Mouse (Mus musculus) heart, embryonic 11.5 days (tissue): ENCODE data around the gene Med31. TPM values are rescaled to one million over a fixed set of nuclear protein-coding genes. Genes with fewer than 3 reads are reported as not detected.

ENCODE experiments used
- ATAC-seq: fragments of 200-750 bp; cut with Nextera tagmentation; replicated peaks from 2 replicates; pipeline ENCODE4 v1.8.0; 2017; ENCODE audit warnings: moderate library complexity; ENCODE audit not compliant: insufficient number of reproducible peaks, low FRiP score, low TSS enrichment
- H3K27ac ChIP-seq: fragments of 300-500 bp; sonication (generic); 2 replicates; pipeline ENCODE4 v1.5.1; 2014; ENCODE audit warnings: mild to moderate bottlenecking, low read depth, low read length
- H3K27me3 ChIP-seq: fragments of 300-500 bp; sonication (generic); 2 replicates; pipeline ENCODE4 v1.6.1; 2014; ENCODE audit warnings: mild to moderate bottlenecking, low read length, mixed read lengths; ENCODE audit not compliant: control insufficient read depth, insufficient read depth
- H3K36me3 ChIP-seq: fragments of 300-500 bp; sonication (generic); 2 replicates; pipeline ENCODE4 v1.6.1; 2014; ENCODE audit warnings: mild to moderate bottlenecking, low read length, moderate library complexity, mixed read lengths; ENCODE audit not compliant: control insufficient read depth, insufficient read depth
- H3K4me1 ChIP-seq: fragments of 300-500 bp; sonication (generic); 2 replicates; pipeline ENCODE4 v1.6.1; 2014; ENCODE audit warnings: low read length; ENCODE audit not compliant: control insufficient read depth, insufficient read depth
- H3K4me2 ChIP-seq: fragments of 300-500 bp; sonication (generic); 2 replicates; pipeline ENCODE4 v1.6.1; 2014; ENCODE audit warnings: mild to moderate bottlenecking, moderate library complexity
- H3K4me3 ChIP-seq: fragments of 300-500 bp; sonication (generic); 2 replicates; pipeline ENCODE4 v1.5.1; 2014; ENCODE audit warnings: low read depth, low read length
- H3K9ac ChIP-seq: fragments of 300-500 bp; sonication (generic); 2 replicates; pipeline ENCODE4 v1.6.1; 2014; ENCODE audit warnings: mild to moderate bottlenecking, low read depth, low read length, moderate library complexity
- H3K9me3 ChIP-seq: fragments of 300-500 bp; sonication (generic); replicated peaks from 2 replicates; pipeline ENCODE4 v1.6.1; 2016; ENCODE audit warnings: low read length; ENCODE audit not compliant: control insufficient read depth
- WGBS: fragments of 180-500 bp; shearing (Covaris S2); extraction: QIAGEN DNeasy Blood & Tissue Kit; methylation state at CpG from one replicate; pipeline ENCODE4 v1.1.7; 2014; ENCODE audit not compliant: insufficient replicate concordance; 5-methylcytosine and 5-hydroxymethylcytosine counted together
- polyA plus RNA-seq: library from polyadenylated mRNA; unstranded; fragments of >200 nt; fragmentation: Nextera tagmentation; extraction: Ambion mirVana; gene quantifications from 2 replicates; pipeline ENCODE4 v1.2.1, GENCODE M21; 2014

Gene Med31
- polyA plus RNA-seq: 31.2 and 32.6 TPM in 2 replicates

- Histone ChIP-seq H3K9ac (peak within 1 kb of the TSS; percentile 74), H3K4me1 (peaks cover 9% of the 10 kb centered on the region), H3K4me2 (peak within 1 kb of the TSS; percentile 97), H3K27me3 (no peaks in the 10 kb centered on the region), H3K4me3 (peak within 1 kb of the TSS; percentile 81), H3K9me3 (no peaks in the 10 kb centered on the region), H3K36me3 (peaks cover 9% of the 10 kb centered on the region), H3K27ac (peak within 1 kb of the TSS; percentile 69; the same call in 1 of the 2 replicates)
- ATAC-seq: peak; percentile 76
- 4% methylated on average over 29 of the region's 29 CpGs for WGBS
These were observed at the start of gene Med31 for GRCm38 (mm10) chr11:72215410-72215797. Gene Med31, minus strand, starts transcription at chr11:72215592.

DNA sequence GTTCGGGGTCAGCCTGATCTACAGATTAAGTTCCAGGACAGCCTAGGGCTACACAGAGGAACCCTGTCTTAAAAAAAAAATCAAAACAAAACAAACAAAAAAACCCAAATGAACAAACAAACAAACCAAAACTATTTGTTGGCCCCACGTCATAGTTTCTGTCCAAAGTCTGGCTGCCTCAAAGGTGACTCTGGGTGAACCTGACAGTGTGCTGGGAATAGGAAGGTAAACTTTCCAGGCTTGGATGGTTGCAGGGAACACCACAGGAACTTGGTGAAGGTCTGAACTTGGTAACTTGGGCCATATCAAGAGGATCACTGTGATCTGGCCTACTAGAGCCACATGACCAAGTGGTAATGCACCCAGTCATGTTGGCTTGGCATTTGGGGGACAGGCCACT is 41.0 kb upstream of the Med31 start:
- Histone ChIP-seq H3K4me3 (no peak overlapping the region), H3K4me2 (no peak overlapping the region), H3K27me3 (no peaks in the 10 kb centered on the region; the same call in 1 of the 2 replicates), H3K36me3 (no peaks in the 10 kb centered on the region), H3K9me3 (no peaks in the 10 kb centered on the region), H3K4me1 (no peaks in the 10 kb centered on the region), H3K27ac (no peak overlapping the region), H3K9ac (no peak overlapping the region)
- 70% methylated on average over 2 of the region's 2 CpGs for WGBS
- ATAC-seq: no peak

DNA sequence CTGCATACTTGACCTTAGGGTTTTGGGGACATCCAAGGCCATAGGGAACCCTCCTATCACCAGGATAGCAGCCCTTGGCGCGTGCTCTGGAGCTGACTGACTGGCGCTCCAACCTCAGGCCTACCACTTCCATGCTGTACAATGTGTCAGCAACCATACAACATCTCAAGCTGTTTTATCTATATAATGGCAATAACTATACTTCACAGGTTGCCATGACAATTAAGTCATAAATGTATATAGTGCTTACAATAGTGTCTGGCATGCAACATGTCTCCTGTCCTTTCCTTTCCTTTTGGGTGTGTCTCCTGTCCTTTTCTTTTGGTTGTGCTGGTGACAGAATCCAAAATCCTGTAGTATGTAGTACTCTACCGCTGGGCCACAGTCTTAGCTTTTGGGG is 40.2 kb upstream of the Med31 start:
- Histone ChIP-seq H3K27me3 (no peaks in the 10 kb centered on the region; the same call in 1 of the 2 replicates), H3K4me2 (no peak overlapping the region), H3K9me3 (no peaks in the 10 kb centered on the region), H3K27ac (no peak overlapping the region), H3K4me3 (no peak overlapping the region), H3K9ac (no peak overlapping the region), H3K36me3 (no peaks in the 10 kb centered on the region), H3K4me1 (no peaks in the 10 kb centered on the region)
- 88% methylated on average over 4 of the region's 4 CpGs for WGBS
- no peak for ATAC-seq

- 75% methylated on average over 8 of the region's 8 CpGs for WGBS
- Histone ChIP-seq H3K36me3 (no peaks in the 10 kb centered on the region), H3K27ac (no peak overlapping the region), H3K9ac (no peak overlapping the region), H3K27me3 (peaks cover 2% of the 10 kb centered on the region; the same call in 1 of the 2 replicates), H3K4me1 (no peaks in the 10 kb centered on the region), H3K4me3 (no peak overlapping the region), H3K4me2 (no peak overlapping the region), H3K9me3 (no peaks in the 10 kb centered on the region)
- ATAC-seq: no peak
These were observed 29.9 kb upstream of the Med31 start for GRCm38 (mm10) chr11:72245196-72245753.

DNA sequence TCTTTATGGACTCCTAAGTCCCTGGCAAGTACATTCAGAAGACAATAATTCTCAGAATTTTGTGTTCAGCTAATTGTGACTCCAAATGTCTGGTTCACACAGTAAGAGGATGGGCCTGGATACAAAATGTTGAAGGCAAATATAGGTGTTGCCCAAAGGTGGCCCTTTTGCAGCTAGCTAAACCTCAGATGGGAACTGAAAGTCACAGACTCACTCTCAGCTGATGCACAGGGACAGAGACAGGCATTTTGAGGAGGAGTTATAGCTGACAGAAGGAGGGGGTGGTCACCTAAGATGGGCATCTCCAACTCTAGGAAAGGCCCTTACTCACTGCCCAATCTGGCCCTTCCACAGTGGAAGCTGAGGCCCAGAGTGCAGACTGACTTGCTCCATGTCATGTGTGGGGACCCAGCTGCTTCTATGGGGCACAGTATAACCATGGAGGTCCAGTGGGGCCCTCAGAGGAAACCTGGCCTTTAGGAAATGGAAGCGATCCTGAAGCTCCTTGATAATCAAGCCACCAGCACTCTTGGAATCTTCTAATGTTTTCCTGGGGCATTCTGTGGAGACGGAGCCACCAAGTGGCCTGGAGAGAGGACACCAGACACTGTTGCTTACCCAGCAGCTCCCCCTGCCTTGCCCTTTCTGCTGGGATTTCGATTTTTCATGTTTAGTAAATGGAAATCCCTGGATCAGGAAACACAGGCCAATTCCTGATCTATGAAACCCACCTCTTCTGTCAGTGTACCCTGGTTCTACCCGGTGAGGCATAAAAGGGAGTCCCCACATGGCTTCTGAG is 24.9 kb upstream of the Med31 start:
- Histone ChIP-seq H3K27ac (no peak overlapping the region), H3K9ac (no peak overlapping the region), H3K4me3 (no peak overlapping the region), H3K27me3 (no peaks in the 10 kb centered on the region), H3K4me1 (no peaks in the 10 kb centered on the region), H3K9me3 (no peaks in the 10 kb centered on the region), H3K4me2 (no peak overlapping the region), H3K36me3 (no peaks in the 10 kb centered on the region)
- 58% methylated on average over 4 of the region's 4 CpGs for WGBS
- ATAC-seq: no peak

DNA sequence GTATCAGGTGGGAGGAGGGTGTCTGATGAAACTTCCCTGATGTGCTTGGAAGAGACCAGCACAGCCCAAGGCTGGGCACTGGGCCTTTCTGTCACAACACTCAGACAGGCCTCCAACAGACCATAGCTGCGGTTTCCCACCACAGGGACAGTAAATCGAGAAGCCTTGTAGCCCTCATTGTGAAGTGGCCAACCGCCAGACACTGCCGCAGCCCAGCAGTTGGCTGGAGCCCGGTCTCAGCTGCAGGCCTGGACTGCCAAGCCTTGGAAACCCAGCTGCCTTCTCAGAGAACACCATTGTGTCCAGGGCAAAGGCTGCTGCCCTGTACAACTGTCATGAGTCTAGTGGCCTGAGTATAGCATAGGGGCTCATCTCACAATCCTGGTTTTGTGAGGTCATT is 18.6 kb upstream of the Med31 start:
- Histone ChIP-seq H3K4me2 (no peak overlapping the region), H3K9ac (no peak overlapping the region), H3K27ac (no peak overlapping the region), H3K9me3 (no peaks in the 10 kb centered on the region), H3K4me3 (no peak overlapping the region), H3K4me1 (no peaks in the 10 kb centered on the region), H3K36me3 (no peaks in the 10 kb centered on the region), H3K27me3 (no peaks in the 10 kb centered on the region)
- WGBS: 61% methylated on average over 5 of the region's 5 CpGs
- no peak for ATAC-seq

DNA sequence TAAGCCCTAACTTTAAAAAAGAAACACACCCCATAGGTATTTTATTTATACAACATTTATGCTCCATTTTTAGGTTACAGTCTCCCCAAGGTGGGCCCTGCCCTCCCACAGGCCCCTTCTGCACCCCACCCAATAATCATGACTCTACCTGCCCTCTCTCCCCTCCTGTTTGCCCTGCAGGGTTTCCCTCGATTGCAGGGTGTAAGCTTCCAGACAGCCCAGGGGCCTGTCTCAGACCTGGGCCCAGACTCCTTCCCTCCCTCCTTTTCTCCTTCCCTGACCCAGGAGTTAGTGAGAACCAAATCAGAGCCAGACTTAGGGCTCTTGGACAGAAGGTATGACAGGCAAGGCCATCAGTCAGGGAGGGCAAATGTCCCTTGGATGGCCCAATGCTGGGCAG is 17.6 kb upstream of the Med31 start:
- WGBS: 57% methylated on average over 1 of the region's 1 CpGs

DNA sequence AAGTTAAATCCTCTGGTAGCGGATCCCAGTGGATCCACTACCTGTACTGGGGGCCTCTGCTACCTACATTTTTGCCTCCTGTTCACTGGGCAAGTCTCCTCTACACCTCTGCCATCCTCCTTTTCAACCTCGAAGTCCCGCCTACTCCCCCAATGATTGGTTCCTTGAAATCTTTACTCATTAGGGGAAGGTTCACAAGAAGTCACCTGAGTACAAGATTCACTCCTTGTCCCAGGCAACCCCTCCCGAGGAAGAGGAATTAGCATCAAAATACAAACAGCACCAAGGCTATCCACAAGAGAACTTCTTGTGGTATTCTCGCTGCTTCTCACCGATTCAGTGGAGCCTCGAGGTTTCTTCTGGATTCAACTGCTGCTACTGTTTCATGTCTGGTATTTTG is 16.7 kb upstream of the Med31 start:
- H3K36me3 ChIP-seq: no peaks in the 10 kb centered on the region
- no peak for ATAC-seq
- H3K9ac ChIP-seq: no peak overlapping the region
- WGBS: 77% methylated on average over 7 of the region's 7 CpGs
- H3K9me3 ChIP-seq: no peaks in the 10 kb centered on the region
- H3K27me3 ChIP-seq: no peaks in the 10 kb centered on the region
- H3K27ac ChIP-seq: no peak overlapping the region
- H3K4me3 ChIP-seq: no peak overlapping the region
- H3K4me1 ChIP-seq: no peaks in the 10 kb centered on the region
- no peak overlapping the region for H3K4me2 ChIP-seq

More for the DNA sequence above, 17.6 kb upstream of the Med31 start:
- no peak overlapping the region for H3K27ac ChIP-seq
- H3K9me3 ChIP-seq: no peaks in the 10 kb centered on the region
- H3K36me3 ChIP-seq: no peaks in the 10 kb centered on the region
- H3K4me2 ChIP-seq: no peak overlapping the region
- ATAC-seq: no peak
- no peaks in the 10 kb centered on the region for H3K27me3 ChIP-seq
- H3K4me3 ChIP-seq: no peak overlapping the region
- no peaks in the 10 kb centered on the region for H3K4me1 ChIP-seq
- no peak overlapping the region for H3K9ac ChIP-seq

DNA sequence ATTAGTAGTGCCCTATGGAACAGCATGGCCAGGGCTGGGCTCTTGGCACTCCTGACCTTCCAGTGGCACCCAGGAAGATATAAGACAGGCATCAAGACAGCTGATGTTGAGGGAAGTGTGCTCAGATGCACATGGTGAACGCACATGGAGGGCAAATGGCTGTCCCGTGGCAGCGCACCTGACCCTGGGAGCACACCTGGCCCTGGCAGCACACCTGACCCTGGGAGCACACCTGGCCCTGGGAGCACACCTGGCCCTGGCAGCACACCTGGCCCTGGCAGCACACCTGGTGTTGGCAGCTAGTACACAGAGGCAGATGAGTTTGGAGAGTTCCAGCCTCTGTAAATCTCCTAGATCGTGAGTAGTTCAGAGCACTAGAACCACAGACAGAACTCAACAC is 13.1 kb upstream of the Med31 start:
- H3K9ac ChIP-seq: no peak overlapping the region
- no peaks in the 10 kb centered on the region for H3K4me1 ChIP-seq
- H3K9me3 ChIP-seq: no peaks in the 10 kb centered on the region
- no peaks in the 10 kb centered on the region for H3K27me3 ChIP-seq
- WGBS: 84% methylated on average over 4 of the region's 4 CpGs
- H3K4me2 ChIP-seq: no peak overlapping the region
- H3K27ac ChIP-seq: no peak overlapping the region
- no peaks in the 10 kb centered on the region for H3K36me3 ChIP-seq
- ATAC-seq: no peak
- no peak overlapping the region for H3K4me3 ChIP-seq
